1 mouse cellular context compared by ENCODE assay signal in the genomic region with DNA sequence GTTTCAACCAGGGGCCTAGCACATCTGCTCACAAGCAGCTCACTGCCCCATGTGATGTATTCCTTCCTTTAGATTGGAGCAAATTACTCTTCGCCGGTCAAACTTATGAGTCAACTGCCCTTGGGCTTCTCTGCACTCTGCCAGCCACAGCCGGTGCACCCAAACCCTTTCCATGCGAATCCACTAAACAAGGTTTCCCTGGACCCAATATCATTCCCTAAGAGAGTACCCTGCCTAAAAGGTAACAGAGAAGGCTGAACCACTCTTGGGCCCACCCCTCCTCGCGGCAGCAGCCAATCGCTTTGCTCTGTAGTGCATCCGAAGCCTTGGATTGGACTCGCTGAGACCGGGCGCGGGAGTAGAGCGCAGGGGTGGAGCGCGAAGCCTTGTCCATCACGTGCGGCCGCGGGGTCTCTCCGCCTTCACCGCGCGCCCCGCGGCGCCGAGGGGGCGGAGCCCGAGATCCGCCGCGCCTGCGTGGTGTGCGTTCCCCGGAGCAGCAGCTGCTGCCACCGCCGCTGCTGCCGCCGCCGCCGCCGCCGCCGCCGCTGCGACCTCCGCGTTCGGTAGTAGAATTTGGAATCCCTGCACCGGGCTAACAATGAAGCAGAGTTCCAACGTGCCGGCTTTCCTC.
TF ChIP-seq lines count a peak whose summit lies in the region.

Gene Hsf2 (plus strand): TSS at position 478 of the 634 bp plus-strand sequence.

TF ChIP-seq in CH12.LX, 34 proteins besides CTCF, POLR2A, EP300 and RAD21 (continued from another document):
- TF ChIP-seq KAT2A (IDR thresholded peaks at IDR 0.05; ENCODE audit: insufficient replicate concordance, low read length) (no peak), E2F4 (IDR thresholded peaks at IDR 0.05; ENCODE audit: insufficient replicate concordance, low read depth, low read length) (peak; percentile 65; the same call in 1 of the 2 replicates), ZKSCAN1 (IDR thresholded peaks at IDR 0.05; ENCODE audit: borderline replicate concordance, low read depth, low read length) (no peak), MXI1 (IDR thresholded peaks at IDR 0.05; ENCODE audit: low read depth, low read length) (peak; percentile 56; the same call in 1 of the 2 replicates)
TF ChIP-seq in CH12.LX: peak in this region for 12.
